Mouse (Mus musculus) cortical plate, adult 2 months (tissue): Measurements from ENCODE around the gene Stx6. TPM values are rescaled to one million over a fixed set of nuclear protein-coding genes. Genes with fewer than 3 reads are reported as not detected.

Experiments
- H3K27ac ChIP-seq: fragments of 200-500 bp; 2 replicates; pipeline ENCODE4 v1.5.1; 2012; ENCODE audit warnings: low read length, control low read depth, inconsistent platforms; ENCODE audit not compliant: insufficient read depth
- H3K4me1 ChIP-seq: fragments of 200-500 bp; 2 replicates; pipeline ENCODE4 v1.6.1; 2011; ENCODE audit warnings: low read length; ENCODE audit not compliant: control insufficient read depth, insufficient read depth
- H3K4me3 ChIP-seq: fragments of 200-500 bp; 2 replicates; pipeline ENCODE4 v1.5.1; 2011; ENCODE audit warnings: mild to moderate bottlenecking, low read length, control low read depth; ENCODE audit not compliant: insufficient read depth
- CTCF ChIP-seq: fragments of 200-500 bp; IDR thresholded peaks from 2 replicates; pipeline ENCODE4 v1.5.1; 2011; ENCODE audit warnings: mild to moderate bottlenecking, control low read depth, low read length; ENCODE audit not compliant: insufficient read depth; ENCODE audit errors: extremely low read depth
- POLR2A ChIP-seq: fragments of 200-500 bp; IDR thresholded peaks from 2 replicates; pipeline ENCODE4 v1.6.1; 2011; ENCODE audit warnings: mild to moderate bottlenecking, low read length, control low read depth; ENCODE audit not compliant: insufficient read depth; ENCODE audit errors: extremely low read depth
- polyA plus RNA-seq: library from polyadenylated mRNA; depleted of rRNA; stranded (reverse); fragments of >200 nt; gene quantifications from 2 replicates; pipeline ENCODE4 v1.2.3, GENCODE M21; 2012; rRNA removed

The Stx6 gene
- polyA plus RNA-seq, 1 experiment, result 108 TPM

GRCm38 (mm10) chr1:155244771-155245211 is 86.3 kb downstream of the Stx6 start:
- TF ChIP-seq POLR2A (no peak), CTCF (no peak)
- Histone ChIP-seq H3K4me1 (no peaks in the 10 kb centered on the region; the same call in 1 of the 2 replicates), H3K4me3 (peak overlapping the region; percentile 21; the same call in 1 of the 2 replicates), H3K27ac (0 out of 2 replicates have a peak overlapping the region, but pooled peaks have one; percentile 24)

GRCm38 (mm10) chr1:155245516-155245915 is 87.0 kb downstream of the Stx6 start:
- Histone ChIP-seq H3K27ac (no peak overlapping the region), H3K4me3 (no peak overlapping the region), H3K4me1 (no peaks in the 10 kb centered on the region; the same call in 1 of the 2 replicates)
- no peak for TF ChIP-seq POLR2A
- no peak for TF ChIP-seq CTCF

- H3K4me1 ChIP-seq, result peaks cover 3% of the 10 kb centered on the region
- no peak overlapping the region for H3K27ac ChIP-seq
- TF ChIP-seq POLR2A (no peak), CTCF (no peak)
- no peak overlapping the region for H3K4me3 ChIP-seq
These were observed 88.9 kb downstream of the Stx6 start for GRCm38 (mm10) chr1:155247441-155247840.

GRCm38 (mm10) chr1:155248041-155248440 is 89.5 kb downstream of the Stx6 start:
- Histone ChIP-seq H3K4me3 (no peak overlapping the region), H3K4me1 (peaks cover 7% of the 10 kb centered on the region), H3K27ac (no peak overlapping the region)
- TF ChIP-seq CTCF, result no peak
- no peak for TF ChIP-seq POLR2A

GRCm38 (mm10) chr1:155249896-155250295 is 91.4 kb downstream of the Stx6 start:
- TF ChIP-seq POLR2A (no peak), CTCF (no peak)
- Histone ChIP-seq H3K4me3 (no peak overlapping the region), H3K4me1 (peaks cover 7% of the 10 kb centered on the region), H3K27ac (no peak overlapping the region)

GRCm38 (mm10) chr1:155250531-155251135 is 92.1 kb downstream of the Stx6 start:
- Histone ChIP-seq H3K4me1 (peaks cover 7% of the 10 kb centered on the region), H3K4me3 (no peak overlapping the region), H3K27ac (no peak overlapping the region)
- TF ChIP-seq CTCF, result no peak
- TF ChIP-seq POLR2A, result no peak

GRCm38 (mm10) chr1:155251596-155251995 is 93.1 kb downstream of the Stx6 start:
- Histone ChIP-seq H3K4me1 (peaks cover 7% of the 10 kb centered on the region), H3K4me3 (no peak overlapping the region), H3K27ac (no peak overlapping the region)
- TF ChIP-seq CTCF, result no peak

- peaks cover 7% of the 10 kb centered on the region for H3K4me1 ChIP-seq
- H3K4me3 ChIP-seq, result no peak overlapping the region
- H3K27ac ChIP-seq, result peak overlapping the region; percentile 31
- TF ChIP-seq POLR2A, result no peak
These were observed 94.2 kb downstream of the Stx6 start for GRCm38 (mm10) chr1:155252631-155253121.

GRCm38 (mm10) chr1:155253126-155253525 is 94.6 kb downstream of the Stx6 start:
- TF ChIP-seq CTCF (no peak), POLR2A (no peak)
- peak overlapping the region; percentile 31 for H3K27ac ChIP-seq
- H3K4me3 ChIP-seq, result no peak overlapping the region
- peaks cover 7% of the 10 kb centered on the region for H3K4me1 ChIP-seq

GRCm38 (mm10) chr1:155254309-155254708 is 95.8 kb downstream of the Stx6 start:
- TF ChIP-seq CTCF, result no peak
- TF ChIP-seq POLR2A, result no peak
- Histone ChIP-seq H3K4me3 (no peak overlapping the region), H3K4me1 (peaks cover 7% of the 10 kb centered on the region), H3K27ac (no peak overlapping the region)

Other genes with a start within 250 kb of the Stx6 start
- 53.3 and 53.6 TPM in 2 replicates for gene Ier5, start 59.1 kb upstream of the Stx6 start, polyA plus RNA-seq
- gene Mr1, start 11.9 kb upstream of the Stx6 start, polyA plus RNA-seq, result 4.8 and 5.2 TPM in 2 replicates
- 13.2 and 14.2 TPM in 2 replicates for gene BC034090, start 85.7 kb downstream of the Stx6 start, polyA plus RNA-seq